Mouse (Mus musculus) hematopoietic stem cell, adult 5-6 weeks (primary cell): ENCODE data around the gene Usp32. TPM values are rescaled to one million over a fixed set of nuclear protein-coding genes. Genes with fewer than 3 reads are reported as not detected.

Experiments used
- ATAC-seq, 2 experiments: fragments of 125-278 bp in 1 of 2; replicated peaks in 1 of 2; 2 replicates each; pipeline ENCODE4 v1.8.0; 2016 to 2017; ENCODE audit warnings: inconsistent platforms in 2 of 2, mild to moderate bottlenecking in 2 of 2, moderate number of reproducible peaks in 2 of 2, low read depth in 1 of 2, moderate TSS enrichment in 1 of 2; ENCODE audit not compliant: low FRiP score in 2 of 2, poor library complexity in 2 of 2, severe bottlenecking in 2 of 2, insufficient read depth in 1 of 2, low TSS enrichment in 1 of 2
- total RNA-seq: library from RNA; stranded (forward); fragments of 172-1452, 232-1000 nt; gene quantifications from 2 replicates; pipeline ENCODE4 v1.2.3, GENCODE M21; 2017

Usp32 gene
- total RNA-seq, 1 experiment from 2014 or later, result 18.5 TPM

GRCm38 (mm10) chr11:85056901-85057300 lies 83.1 kb downstream of the Usp32 start:
- ATAC-seq, result no peak

DNA sequence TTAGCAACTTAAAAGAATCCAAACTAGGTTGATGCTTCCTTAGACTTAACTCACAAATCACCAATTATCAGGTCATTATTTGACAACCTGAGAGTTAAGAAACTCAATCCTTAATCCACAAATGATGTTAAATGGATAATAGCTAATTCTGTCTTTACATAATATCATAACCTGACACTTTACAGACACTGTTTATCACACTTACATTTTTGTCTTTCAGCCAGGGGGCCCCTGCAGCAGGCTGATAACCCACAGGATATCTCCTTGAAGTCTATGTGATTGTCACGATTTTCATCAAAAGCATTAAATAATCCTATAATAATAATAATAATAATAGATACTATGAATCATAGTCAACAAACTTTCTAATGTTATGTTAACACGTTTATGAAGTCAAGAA lies 84.4 kb downstream of the Usp32 start:
- ATAC-seq, result no peak

DNA sequence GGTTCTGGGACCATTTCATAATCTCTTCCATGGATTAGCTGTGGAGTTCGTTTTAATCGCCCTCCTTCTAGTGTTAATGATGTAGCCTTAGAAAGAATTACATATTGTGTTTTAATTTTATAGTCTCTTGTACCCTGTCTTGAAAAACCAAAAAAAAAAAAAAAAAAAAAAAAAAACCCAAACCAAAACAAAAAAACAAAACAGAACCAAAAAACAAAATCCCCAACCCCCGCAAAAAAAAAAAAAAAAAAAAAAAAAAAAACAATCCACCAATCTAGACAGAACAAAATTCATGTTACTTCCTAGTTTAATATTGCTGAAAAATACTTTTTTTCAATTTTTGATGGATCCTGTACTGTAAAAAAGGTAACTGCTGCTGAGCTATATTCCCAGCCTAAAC lies 100.7 kb downstream of the Usp32 start:
- no peak for ATAC-seq

- ATAC-seq, result no peak
These were observed 126.8 kb downstream of the Usp32 start for GRCm38 (mm10) chr11:85013121-85013520.

- peak; percentile 76 to 93; a peak in 3 of 4 replicates for ATAC-seq
These were observed 136.4 kb downstream of the Usp32 start for GRCm38 (mm10) chr11:85003566-85003965.

DNA sequence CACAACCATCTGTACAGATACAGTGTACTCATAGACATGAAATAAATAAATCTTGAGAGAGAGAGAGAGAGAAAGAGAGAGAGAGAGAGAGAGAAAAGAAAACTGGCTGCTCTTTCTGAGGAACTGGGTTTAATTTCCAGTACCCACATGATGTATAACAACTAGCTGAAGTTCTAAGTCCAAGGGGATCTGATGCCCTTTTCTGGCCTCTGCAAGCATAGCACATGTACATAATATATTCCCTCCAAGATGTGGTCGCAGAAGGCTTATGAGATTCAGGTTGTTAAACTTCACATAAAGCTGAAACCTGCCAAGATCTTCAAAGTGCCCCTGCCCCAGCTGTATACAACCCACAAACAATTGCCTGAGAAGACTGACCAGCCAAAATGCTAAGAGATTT lies 144.7 kb downstream of the Usp32 start:
- no peak for ATAC-seq

- ATAC-seq, result no peak
These were observed 147.0 kb downstream of the Usp32 start for GRCm38 (mm10) chr11:84992996-84993395.

GRCm38 (mm10) chr11:84988341-84988919 lies 151.5 kb downstream of the Usp32 start:
- no peak for ATAC-seq

DNA sequence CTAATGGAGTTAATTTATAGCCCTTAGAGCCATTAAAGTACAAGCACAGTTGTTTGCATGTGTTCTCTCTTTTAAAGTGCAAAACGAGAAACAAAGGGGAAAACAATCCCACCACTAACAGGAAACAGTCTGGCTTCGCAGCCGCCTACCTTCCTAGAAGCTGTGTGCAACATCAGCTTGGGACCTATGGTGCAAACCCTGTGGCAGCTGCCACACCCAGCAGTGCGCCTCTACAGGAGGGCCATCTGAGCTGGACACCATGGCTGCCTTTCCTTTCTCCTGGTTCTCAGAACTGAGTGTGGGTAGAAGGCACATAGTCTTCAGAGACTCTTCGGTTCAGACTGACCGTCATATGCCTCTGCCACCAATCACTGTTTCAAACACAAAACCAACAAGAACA lies 154.5 kb downstream of the Usp32 start:
- no peak for ATAC-seq

DNA sequence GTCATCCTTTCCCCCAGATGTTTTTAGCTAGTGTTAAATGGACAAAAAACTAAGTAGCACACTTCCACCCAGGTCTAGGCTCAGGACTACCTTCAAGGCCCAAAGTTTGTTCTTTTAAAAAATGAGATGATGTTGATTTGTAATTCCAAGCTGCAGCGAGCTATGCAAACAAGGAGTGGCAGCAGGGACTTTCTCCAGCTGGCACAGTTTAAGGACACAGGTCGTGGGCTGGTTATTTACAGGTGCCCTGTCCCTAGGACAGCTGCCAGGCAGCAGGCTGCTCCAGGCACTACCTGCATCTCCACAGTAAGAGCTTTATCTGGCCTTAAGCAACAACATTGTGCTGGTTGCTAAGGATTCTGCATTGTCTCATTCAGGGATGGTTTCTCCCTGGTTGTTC lies 159.3 kb downstream of the Usp32 start:
- no peak for ATAC-seq

DNA sequence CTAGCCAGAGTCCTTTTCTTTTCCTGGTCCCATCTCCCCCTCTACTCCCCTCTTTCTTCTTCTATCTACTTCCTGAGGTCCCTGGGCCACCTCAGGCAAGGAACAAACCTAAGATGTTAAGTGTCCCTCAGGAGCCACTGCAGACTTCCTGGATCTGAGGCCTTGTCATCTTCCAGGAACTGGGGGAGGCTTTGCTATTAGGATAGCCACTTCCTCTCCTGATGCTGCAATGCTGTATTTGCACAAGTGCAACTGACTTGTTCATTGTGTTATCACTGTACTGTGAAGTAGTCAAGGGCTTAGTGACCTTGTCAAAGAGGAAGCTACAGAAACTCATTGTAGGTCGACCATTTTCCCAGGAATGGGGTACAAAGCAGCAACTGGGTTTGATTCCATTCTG lies 160.6 kb downstream of the Usp32 start:
- peak in 1 of 2 experiments; percentile 42; a peak in 1 of 4 replicates for ATAC-seq

GRCm38 (mm10) chr11:84978113-84978512 lies 161.8 kb downstream of the Usp32 start:
- ATAC-seq, result no peak

DNA sequence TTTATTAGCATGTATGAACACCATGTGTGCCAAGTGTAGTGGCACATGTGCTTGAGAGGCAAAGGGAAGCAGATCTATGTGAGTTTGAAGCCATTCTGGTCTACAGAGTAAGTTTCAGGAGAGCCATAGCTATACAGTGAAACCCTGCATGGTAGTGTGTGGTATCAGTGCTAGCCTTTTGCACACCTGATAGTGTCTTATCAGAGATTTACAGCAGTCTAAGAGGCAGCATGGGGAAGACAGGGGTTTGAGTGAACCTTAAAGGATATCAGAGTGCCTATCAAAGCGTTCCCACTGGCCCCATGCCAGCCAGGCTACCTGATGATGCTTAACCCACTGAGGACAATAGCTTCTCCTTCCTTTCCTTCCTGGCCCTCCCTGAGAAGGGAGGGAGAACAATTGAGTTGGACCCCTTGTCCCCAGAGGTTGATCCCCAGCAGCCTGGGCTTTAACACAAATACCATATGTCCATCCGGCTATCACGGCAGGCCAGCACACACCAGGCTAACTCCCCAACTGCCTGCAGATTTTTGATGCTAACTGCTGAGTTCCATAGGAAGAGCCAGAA lies 162.5 kb downstream of the Usp32 start:
- no peak for ATAC-seq

GRCm38 (mm10) chr11:84976706-84977105 lies 163.3 kb downstream of the Usp32 start:
- ATAC-seq, result no peak

DNA sequence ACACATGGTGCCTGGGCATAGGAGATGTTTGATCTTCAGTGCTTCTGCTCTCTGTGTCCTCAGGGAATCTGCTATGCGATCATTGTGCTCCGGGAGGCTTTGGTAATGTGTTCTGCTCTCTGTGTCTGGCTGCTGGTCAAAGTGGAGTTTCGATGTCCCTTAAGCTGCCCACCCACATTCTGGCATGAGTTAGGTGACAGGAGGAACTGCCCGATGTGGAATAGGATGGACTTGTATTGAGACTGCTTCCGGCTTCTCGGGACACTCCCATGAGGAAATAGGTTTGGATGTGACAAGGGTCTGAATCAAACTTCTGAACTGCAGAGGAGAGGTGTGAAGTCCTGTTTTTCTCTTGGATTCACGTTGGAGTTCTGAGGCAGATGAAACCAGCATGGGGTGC lies 165.4 kb downstream of the Usp32 start:
- no peak for ATAC-seq

GRCm38 (mm10) chr11:84973661-84974060 lies 166.3 kb downstream of the Usp32 start:
- ATAC-seq, result no peak

- no peak for ATAC-seq
These were observed 167.9 kb downstream of the Usp32 start for GRCm38 (mm10) chr11:84972067-84972466.

- ATAC-seq, result no peak
These were observed 171.2 kb downstream of the Usp32 start for GRCm38 (mm10) chr11:84968775-84969174.

GRCm38 (mm10) chr11:84968309-84968708 lies 171.7 kb downstream of the Usp32 start:
- no peak for ATAC-seq
